Mouse (Mus musculus): Measurements from ENCODE around the gene Rgs7.

GRCm38 (mm10) chr1:175454041-175454636 lies 38.2 kb downstream of the Rgs7 start:
- no peak for TF ChIP-seq POLR2A (IDR thresholded peaks at IDR 0.05; ENCODE audit: low read depth, low read length)
- no peak for TF ChIP-seq CTCF (conservative IDR thresholded peaks at IDR 0.05; ENCODE audit: insufficient read depth, insufficient read length, low read depth, low read length)
